Mouse (Mus musculus): ENCODE results near the gene Mlxipl. TPM values are rescaled to one million over a fixed set of nuclear protein-coding genes. Genes with fewer than 3 reads are reported as not detected.
A peak's percentile ranks its signal among the peaks of the same experiment; 100 is the strongest.

Mlxipl gene
- total and polyA plus RNA-seq, 3 experiments: not detected

DNA sequence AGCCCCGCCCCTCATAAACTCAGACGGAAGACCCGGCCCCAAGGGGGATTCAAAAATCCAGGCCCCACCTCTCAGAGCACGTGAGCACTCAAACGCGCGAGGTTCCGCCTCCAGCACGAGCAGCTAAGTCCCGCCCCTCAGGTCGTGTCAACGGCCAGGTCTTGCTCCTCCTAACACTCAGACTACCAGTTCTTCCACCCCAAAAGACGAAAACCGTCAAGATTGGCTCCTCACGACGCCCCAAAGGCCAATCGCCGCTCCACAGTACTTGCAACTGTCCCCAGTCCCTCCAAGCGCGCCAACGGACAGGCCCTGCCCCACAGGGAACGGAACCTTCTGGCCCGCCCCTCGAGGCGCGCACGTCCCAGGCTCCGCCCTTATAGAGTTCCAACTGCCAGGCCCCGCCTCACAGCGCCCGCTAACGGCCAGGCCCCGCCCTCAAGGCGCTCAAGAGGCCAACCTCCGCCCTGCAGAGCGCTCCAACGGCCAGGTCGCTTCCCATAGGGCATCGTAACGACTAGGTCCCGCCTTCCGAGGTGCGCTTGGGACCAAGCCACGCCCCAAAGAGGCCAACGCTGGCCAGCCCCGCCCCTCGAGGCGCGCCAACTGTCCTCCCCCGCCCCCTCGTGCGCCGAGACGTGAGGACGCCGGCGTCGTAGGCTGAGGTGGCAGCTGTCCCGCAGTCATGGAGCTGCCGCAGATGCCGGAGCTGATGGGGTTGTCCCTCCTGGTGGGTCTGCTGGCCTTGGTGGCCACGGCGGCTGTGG, 59.5 kb downstream of the Mlxipl start, which contains the start of gene Tbl2 (continued):
- TF ChIP-seq GABPA (IDR thresholded peaks at IDR 0.05; ENCODE audit: low read depth, low read length): no peak
- TF ChIP-seq TCF12 (IDR thresholded peaks at IDR 0.05; ENCODE audit: low read depth, low read length): peak; percentile 47; the same call in 1 of the 2 replicates
- TF ChIP-seq GATA1 (IDR thresholded peaks at IDR 0.05; ENCODE audit: low read depth, low read length): no peak
- TF ChIP-seq CTCF (IDR thresholded peaks at IDR 0.05 in 2 of 3, conservative IDR thresholded peaks at IDR 0.05 in 1 of 3; ENCODE audit: control insufficient read depth in 1 of 3, insufficient read depth in 1 of 3, low read depth in 2 of 3, low read length in 3 of 3, poor library complexity in 1 of 3, severe bottlenecking in 1 of 3): no peak

DNA sequence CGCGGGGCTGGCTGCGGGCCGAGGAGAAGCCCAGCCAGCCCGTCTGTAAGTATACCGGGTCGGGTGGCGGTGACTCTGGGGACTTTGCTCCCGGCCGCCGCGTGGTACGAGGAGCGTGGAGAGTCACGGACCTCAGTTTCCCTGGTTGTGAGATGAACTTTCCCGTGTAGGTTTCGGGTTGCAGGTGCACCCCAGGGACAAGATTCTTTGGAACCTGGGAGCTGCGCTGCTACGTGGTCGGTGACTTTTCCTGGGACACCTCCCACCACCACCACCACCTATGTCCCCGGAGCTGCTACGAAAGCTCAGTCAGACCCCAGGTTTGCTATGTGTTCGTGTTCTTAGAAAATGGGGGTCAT, 60.1 kb downstream of the Mlxipl start:
- H3K9me3 ChIP-seq (replicated peaks; ENCODE audit: insufficient read depth, low read length): no peaks in the 10 kb centered on the region
- H3K27me3 ChIP-seq (ENCODE audit: control insufficient read depth in 1 of 2, insufficient read depth in 2 of 2, low read length in 2 of 2): no peaks in the 10 kb centered on the region
- peak overlapping the region; percentile 91 for H3K9ac ChIP-seq (ENCODE audit: control insufficient read depth, low read depth, low read length, poor library complexity, severe bottlenecking)
- H3K4me1 ChIP-seq (ENCODE audit: control insufficient read depth in 1 of 2, insufficient read depth in 2 of 2, low read length in 2 of 2): peaks cover under 1 to 18% of the 10 kb centered on the region in 2 experiments
- peaks cover 12% of the 10 kb centered on the region for H3K79me2 ChIP-seq (ENCODE audit: control insufficient read depth, insufficient read depth, low read length, poor library complexity)
- peak overlapping the region; percentile 29; the same call in 1 of the 2 replicates for H3K27ac ChIP-seq (ENCODE audit: control insufficient read depth, low read depth, low read length)
- 0 out of 2 replicates have a peak, but pooled peaks have one; percentile 28 for TF ChIP-seq SIN3A (IDR thresholded peaks at IDR 0.05; ENCODE audit: low read length)
- no peak for TF ChIP-seq ETS1 (IDR thresholded peaks at IDR 0.05; ENCODE audit: low read depth, low read length)
- TF ChIP-seq POLR2AphosphoS5 (IDR thresholded peaks at IDR 0.05; ENCODE audit: borderline replicate concordance, low read depth, low read length): no peak
- peak; percentile 32; the same call in 1 of the 2 replicates for TF ChIP-seq MXI1 (IDR thresholded peaks at IDR 0.05; ENCODE audit: low read depth, low read length)
- H3K4me3 ChIP-seq (ENCODE audit: control insufficient read depth in 1 of 2, insufficient read depth in 1 of 2, low read depth in 2 of 2, low read length in 2 of 2): peak overlapping the region; percentile 92 to 96
- peaks cover 2 to 12% of the 10 kb centered on the region in 2 experiments for H3K36me3 ChIP-seq (ENCODE audit: control insufficient read depth in 1 of 2, insufficient read depth in 2 of 2, low read length in 2 of 2)
- no peak for DNase-seq (ENCODE audit: low read depth, low spot score)

- H3K4me1 ChIP-seq (ENCODE audit: control insufficient read depth in 1 of 2, insufficient read depth in 2 of 2, low read length in 2 of 2): no peaks in the 10 kb centered on the region
- H3K4me3 ChIP-seq (ENCODE audit: control insufficient read depth in 1 of 2, insufficient read depth in 1 of 2, low read depth in 2 of 2, low read length in 2 of 2): no peak overlapping the region
- no peaks in the 10 kb centered on the region for H3K9me3 ChIP-seq (replicated peaks; ENCODE audit: insufficient read depth, low read length)
- TF ChIP-seq TAL1 (IDR thresholded peaks at IDR 0.05; ENCODE audit: low read length) (no peak), MAX (IDR thresholded peaks at IDR 0.05; ENCODE audit: low read length) (no peak), CTCF (IDR thresholded peaks at IDR 0.05 in 2 of 3, conservative IDR thresholded peaks at IDR 0.05 in 1 of 3; ENCODE audit: control insufficient read depth in 1 of 3, insufficient read depth in 1 of 3, low read depth in 2 of 3, low read length in 3 of 3, poor library complexity in 1 of 3, severe bottlenecking in 1 of 3) (peak; percentile 38 to 52 (median 42)), POLR2AphosphoS2 (IDR thresholded peaks at IDR 0.05; ENCODE audit: low read length) (no peak), SMC3 (IDR thresholded peaks at IDR 0.05; ENCODE audit: low read depth, low read length) (peak; percentile 27), RAD21 (IDR thresholded peaks at IDR 0.05; ENCODE audit: low read depth, low read length) (peak; percentile 2), GABPA (IDR thresholded peaks at IDR 0.05; ENCODE audit: low read depth, low read length) (no peak)
- DNase-seq (ENCODE audit: low read depth, low spot score): peak; percentile 65
- peaks cover 0 to 15% of the 10 kb centered on the region in 2 experiments; a peak in 2 of 4 replicates for H3K36me3 ChIP-seq (ENCODE audit: control insufficient read depth in 1 of 2, insufficient read depth in 2 of 2, low read length in 2 of 2)
- no peaks in the 10 kb centered on the region for H3K27me3 ChIP-seq (ENCODE audit: control insufficient read depth in 1 of 2, insufficient read depth in 2 of 2, low read length in 2 of 2)
- H3K27ac ChIP-seq (ENCODE audit: control insufficient read depth, low read depth, low read length): no peak overlapping the region
- no peak overlapping the region for H3K9ac ChIP-seq (ENCODE audit: control insufficient read depth, low read depth, low read length, poor library complexity, severe bottlenecking)
- H3K79me2 ChIP-seq (ENCODE audit: control insufficient read depth, insufficient read depth, low read length, poor library complexity): no peaks in the 10 kb centered on the region; the same call in 1 of the 2 replicates
Observed at GRCm38 (mm10) chr5:135156496-135156895, 66.8 kb downstream of the Mlxipl start.
